Mouse (Mus musculus): Measurements from ENCODE around the gene Rgl1.

DNA sequence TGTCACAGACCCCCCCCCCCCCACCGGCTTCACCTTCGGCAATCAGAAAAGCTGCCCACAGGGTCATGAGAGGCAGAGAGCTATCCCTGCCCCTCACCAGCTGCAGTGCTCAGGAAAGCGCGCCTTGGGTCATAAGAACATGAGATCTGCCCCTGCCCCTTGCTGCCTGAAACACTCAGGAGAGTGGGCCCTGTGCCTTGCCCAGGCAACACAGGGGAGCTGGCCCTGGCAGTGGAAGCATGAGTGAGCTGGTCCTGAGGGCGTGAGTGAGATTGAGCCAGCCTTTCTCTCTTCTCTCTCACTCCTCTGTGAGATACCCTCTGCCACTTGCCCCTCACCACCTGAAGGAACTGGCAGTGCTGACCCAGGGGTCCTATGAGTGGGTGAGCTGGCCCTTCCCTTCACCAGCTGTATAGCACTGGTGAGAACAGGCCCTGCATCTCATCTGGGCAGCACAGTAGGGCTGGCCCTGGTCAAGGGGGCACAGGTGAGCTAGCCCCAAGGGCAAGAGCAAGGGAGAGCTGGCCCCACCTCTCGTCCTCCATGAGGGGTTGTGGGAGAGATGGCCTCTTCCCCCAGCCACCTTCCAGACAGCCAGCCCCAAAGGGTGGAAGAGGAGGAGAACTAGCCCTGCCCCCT lies 115.2 kb downstream of the Rgl1 start:
- TF ChIP-seq POLR2A (IDR thresholded peaks at IDR 0.05; ENCODE audit: extremely low read depth, insufficient read depth, low read length) (no peak), CTCF (IDR thresholded peaks at IDR 0.05; ENCODE audit: extremely low read depth, insufficient read depth, low read length) (no peak)
